ENCODE assay signal across 17 mouse cellular contexts in genomic region chr10:127531548-127531947, GRCm38 (mm10). TPM values are rescaled to one million over a fixed set of nuclear protein-coding genes. Genes with fewer than 3 reads are reported as not detected.
A peak's percentile ranks its signal among the peaks of the same experiment; 100 is the strongest.
DNase-seq lines count a peak whose midpoint lies in the region; ATAC-seq and TF ChIP-seq lines count a peak whose summit lies in the region.
"Had no signal": no experiment of that assay in that cellular context is flagged by ENCODE, and none has a peak within 500 bp of the region (broad histone marks: within the 10 kb centered on the region; RNA-seq: fewer than 3 reads in every experiment).

No protein-coding gene starts in this region.

- no peaks in the 10 kb centered on the region for H3K9me3 ChIP-seq in E14TG2a.4 (ENCODE audit: low read length)
- H3K9me3 ChIP-seq in forebrain, embryonic 14.5 days (replicated peaks; ENCODE audit: control insufficient read depth, low read length), result no peaks in the 10 kb centered on the region
- no peaks in the 10 kb centered on the region for H3K9me3 ChIP-seq in limb, embryonic 10.5 days (replicated peaks)
- H3K9me3 ChIP-seq in midbrain, embryonic 16.5 days (replicated peaks; ENCODE audit: control insufficient read depth, low read length, poor library complexity, severe bottlenecking), result no peaks in the 10 kb centered on the region

- peaks cover 98% of the 10 kb centered on the region for H3K27me3 ChIP-seq in E14TG2a.4 (ENCODE audit: insufficient read depth, low read length)
- peaks cover 81% of the 10 kb centered on the region for H3K27me3 ChIP-seq in forebrain, embryonic 14.5 days (replicated peaks; ENCODE audit: control insufficient read depth, insufficient read depth, low read length)
- peaks cover 100% of the 10 kb centered on the region for H3K27me3 ChIP-seq in limb, embryonic 10.5 days (ENCODE audit: low read depth, poor library complexity, severe bottlenecking)
- H3K27me3 ChIP-seq in midbrain, embryonic 16.5 days (ENCODE audit: control insufficient read depth, insufficient read depth, low read depth, low read length), result peaks cover 32% of the 10 kb centered on the region

- intact Hi-C loops in heart, postnatal 36 days (cut with DNase I), result no loop called here

- H3K9ac ChIP-seq in forebrain, embryonic 14.5 days (ENCODE audit: low read length), result peak overlapping the region; percentile 45; the same call in 1 of the 2 replicates
- peak overlapping the region; percentile 35; the same call in 1 of the 2 replicates for H3K9ac ChIP-seq in midbrain, embryonic 16.5 days (ENCODE audit: low read depth, low read length)

- peak overlapping the region; percentile 66 for H3K4me2 ChIP-seq in forebrain, embryonic 14.5 days (ENCODE audit: low read length)
- peak overlapping the region; percentile 59 for H3K4me2 ChIP-seq in midbrain, embryonic 16.5 days (ENCODE audit: low read length)
- H3K4me2 ChIP-seq: heart, embryonic 11.5 days had no signal

- WGBS in forebrain, embryonic 14.5 days, result 1% methylated on average over 4 of the region's 4 CpGs
- WGBS in limb, embryonic 10.5 days, result 2% methylated on average over 4 of the region's 4 CpGs
- WGBS in midbrain, embryonic 16.5 days, result 2% methylated on average over 4 of the region's 4 CpGs

- peaks cover 93% of the 10 kb centered on the region for H3K4me1 ChIP-seq in E14TG2a.4 (replicated peaks; ENCODE audit: low read depth, low read length)
- peaks cover 60% of the 10 kb centered on the region for H3K4me1 ChIP-seq in forebrain, embryonic 14.5 days (ENCODE audit: control insufficient read depth, insufficient read depth, low read length)
- H3K4me1 ChIP-seq in limb, embryonic 10.5 days, result peaks cover 81% of the 10 kb centered on the region
- peaks cover 69% of the 10 kb centered on the region for H3K4me1 ChIP-seq in midbrain, embryonic 16.5 days (ENCODE audit: control insufficient read depth, insufficient read depth, low read length)

- peak overlapping the region; percentile 48 for H3K4me3 ChIP-seq in E14TG2a.4 (replicated peaks; ENCODE audit: low read length)
- H3K4me3 ChIP-seq in forebrain, embryonic 14.5 days (ENCODE audit: low read depth, low read length), result peak overlapping the region; percentile 21
- peak overlapping the region; percentile 42 for H3K4me3 ChIP-seq in limb, embryonic 10.5 days
- peak overlapping the region; percentile 23 for H3K4me3 ChIP-seq in midbrain, embryonic 16.5 days (ENCODE audit: low read depth, low read length)
- H3K4me3 ChIP-seq: megakaryocyte, embryonic 14.5 days had no signal

- H3K36me3 ChIP-seq in E14TG2a.4 (ENCODE audit: insufficient read depth, low read length), result no peaks in the 10 kb centered on the region
- H3K36me3 ChIP-seq in forebrain, embryonic 14.5 days (ENCODE audit: control insufficient read depth, insufficient read depth, low read length), result no peaks in the 10 kb centered on the region
- 0 out of 2 replicates have a peak, but pooled peaks cover 4% of the 10 kb centered on the region for H3K36me3 ChIP-seq in limb, embryonic 10.5 days
- H3K36me3 ChIP-seq in midbrain, embryonic 16.5 days (ENCODE audit: control insufficient read depth, insufficient read depth, low read length), result no peaks in the 10 kb centered on the region

- H3K27ac ChIP-seq in forebrain, embryonic 14.5 days (ENCODE audit: low read depth, low read length), result no peak overlapping the region
- no peak overlapping the region for H3K27ac ChIP-seq in limb, embryonic 10.5 days
- peak overlapping the region; percentile 60 for H3K27ac ChIP-seq in midbrain, embryonic 16.5 days (ENCODE audit: low read length)

- no peak for ATAC-seq in forebrain, embryonic 14.5 days
- ATAC-seq in midbrain, embryonic 16.5 days, result no peak

- DNase-seq in forebrain, embryonic 14.5 days (ENCODE audit: low spot score), result no peak
- DNase-seq in limb, embryonic 10.5 days (ENCODE audit: low spot score), result no peak
- no peak for DNase-seq in layer of hippocampus, postnatal 25 days (ENCODE audit: extremely low spot score in 1 of 2, low spot score in 1 of 2)
- DNase-seq in urinary bladder, postnatal 14 days (ENCODE audit: low spot score), result no peak
- DNase-seq in kidney, postnatal 4 days, result no peak
- DNase-seq in heart, postnatal 36 days, result no peak
- DNase-seq: cerebellum, postnatal 25 days; gastrocnemius, postnatal 10 days; kidney, postnatal 36 days; lung, adult 18-20 months; spleen, adult 18-20 months; thymus, adult 18-20 months had no signal

- TF ChIP-seq CTCF in E14TG2a.4 (conservative IDR thresholded peaks at IDR 0.05; ENCODE audit: low read length), result no peak

RNA-seq across cellular contexts. Expression of gene Nxph4, which starts 2.8 kb away (rescaled TPM):
- 32.1 and 35.4 TPM in 2 replicates for polyA plus RNA-seq in forebrain, embryonic 14.5 days (2014; fragmentation: Nextera tagmentation; extraction: Ambion mirVana)
- 0.54 and 1.0 TPM in 2 replicates for polyA plus RNA-seq in limb, embryonic 10.5 days (2016; fragmentation: Nextera tagmentation; extraction: Ambion mirVana)
- polyA plus RNA-seq in midbrain, embryonic 16.5 days (2015; fragmentation: Nextera tagmentation; extraction: Ambion mirVana), result 62.1 and 66.7 TPM in 2 replicates
- 1 to 10 TPM; 1.9 to 2.1 TPM for total RNA-seq in layer of hippocampus, postnatal 25 days (2021)
- under 1 TPM; 0.28 to 0.41 TPM for total RNA-seq in heart, postnatal 36 days (2021)
- total RNA-seq: MEL had no signal

RNA-seq across cellular contexts. Expression of gene Shmt2, which starts 9.3 kb away (rescaled TPM):
- 53.1 and 65.1 TPM in 2 replicates for polyA plus RNA-seq in forebrain, embryonic 14.5 days (2014; fragmentation: Nextera tagmentation; extraction: Ambion mirVana)
- 143 and 173 TPM in 2 replicates for polyA plus RNA-seq in limb, embryonic 10.5 days (2016; fragmentation: Nextera tagmentation; extraction: Ambion mirVana)
- polyA plus RNA-seq in midbrain, embryonic 16.5 days (2015; fragmentation: Nextera tagmentation; extraction: Ambion mirVana), result 45.0 and 45.6 TPM in 2 replicates
- 10 to 100 TPM; 29.5 to 31.8 TPM for total RNA-seq in layer of hippocampus, postnatal 25 days (2021)
- total RNA-seq in heart, postnatal 36 days (2021), result 10 to 100 TPM; 43.8 to 44.3 TPM

RNA-seq across cellular contexts. Expression of gene Ndufa4l2, which starts 16.8 kb away (rescaled TPM):
- polyA plus RNA-seq in forebrain, embryonic 14.5 days (2014; fragmentation: Nextera tagmentation; extraction: Ambion mirVana), result 12.5 and 17.2 TPM in 2 replicates
- 1.4 and 3.4 TPM in 2 replicates for polyA plus RNA-seq in limb, embryonic 10.5 days (2016; fragmentation: Nextera tagmentation; extraction: Ambion mirVana)
- 17.6 and 19.7 TPM in 2 replicates for polyA plus RNA-seq in midbrain, embryonic 16.5 days (2015; fragmentation: Nextera tagmentation; extraction: Ambion mirVana)
- 1 to 10 TPM; 4.1 to 6.7 TPM for total RNA-seq in layer of hippocampus, postnatal 25 days (2021)
- total RNA-seq in heart, postnatal 36 days (2021), result 10 to 100 TPM; 26.0 to 27.6 TPM

RNA-seq across cellular contexts. Expression of gene Stac3, which starts 30.1 kb away (rescaled TPM):
- polyA plus RNA-seq in forebrain, embryonic 14.5 days (2014; fragmentation: Nextera tagmentation; extraction: Ambion mirVana), result 0.41 TPM in 1 of 2 replicates, not detected in the other
- polyA plus RNA-seq in limb, embryonic 10.5 days (2016; fragmentation: Nextera tagmentation; extraction: Ambion mirVana), result 0.40 and 0.76 TPM in 2 replicates
- polyA plus RNA-seq in midbrain, embryonic 16.5 days (2015; fragmentation: Nextera tagmentation; extraction: Ambion mirVana), result 1.3 and 2.1 TPM in 2 replicates
- 1 to 10 TPM; 2.4 to 4.6 TPM for total RNA-seq in layer of hippocampus, postnatal 25 days (2021)
- total RNA-seq in heart, postnatal 36 days (2021), result under 1 TPM; 0.51 to 0.64 TPM
- total RNA-seq: MEL had no signal

Comparison
In these comparisons a context has a peak if more than half of its experiments do, and no peak if none do; other contexts are left out.
1. RNA of gene Nxph4, which starts 2.8 kb away (polyA plus RNA-seq): 62.1 to 66.7 TPM in midbrain, embryonic 16.5 days and 32.1 to 35.4 TPM in forebrain, embryonic 14.5 days; 0.54 to 1.0 TPM in limb, embryonic 10.5 days; every median in the first group is over 10 times any median in the second.
2. Peak in every context shown above with its lines, with median percentiles within 50 percentile points of each other: H3K4me3 ChIP-seq.